Mouse (Mus musculus): Measurements from ENCODE around the gene Ndst2. TPM values are rescaled to one million over a fixed set of nuclear protein-coding genes. Genes with fewer than 3 reads are reported as not detected.

Ndst2 gene
- polyA plus RNA-seq, 1 experiment: 11.9 TPM

DNA sequence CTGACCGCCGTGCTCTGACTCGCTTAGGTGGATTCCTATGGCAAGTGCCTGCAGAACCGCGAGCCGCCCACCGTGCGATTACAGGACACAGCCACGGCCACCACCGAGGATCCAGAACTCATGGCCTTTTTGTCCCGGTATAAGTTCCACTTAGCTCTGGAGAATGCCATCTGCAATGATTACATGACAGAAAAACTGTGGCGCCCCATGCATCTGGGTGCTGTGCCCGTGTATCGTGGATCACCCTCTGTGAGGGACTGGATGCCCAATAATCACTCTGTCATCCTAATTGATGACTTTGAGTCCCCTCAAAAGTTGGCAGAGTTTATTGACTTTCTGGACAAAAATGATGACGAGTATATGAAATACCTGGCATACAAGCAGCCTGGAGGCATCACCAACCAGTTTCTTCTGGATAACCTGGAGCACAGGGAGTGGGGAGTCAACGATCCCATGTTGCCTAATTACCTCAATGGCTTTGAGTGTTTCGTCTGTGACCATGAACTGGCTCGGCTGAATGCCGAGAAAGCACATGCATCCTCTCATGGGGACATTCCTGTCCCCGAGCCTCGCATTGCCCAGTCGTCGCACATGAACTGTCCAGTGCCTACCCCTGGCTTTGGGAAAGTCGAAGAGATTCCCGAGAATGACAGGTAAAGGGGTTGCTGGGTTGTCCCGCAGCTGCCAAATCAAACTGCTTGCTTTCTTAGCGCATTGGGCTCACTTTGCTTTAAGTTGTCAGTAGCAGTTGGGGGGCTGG, 38.4 kb downstream of the Ndst2 start:
- Histone ChIP-seq H3K36me3 (ENCODE audit: control insufficient read depth, insufficient read depth) (peaks cover 29% of the 10 kb centered on the region), H3K79me2 (ENCODE audit: control insufficient read depth, insufficient read depth) (peaks cover 56% of the 10 kb centered on the region), H3ac (ENCODE audit: control insufficient read depth, insufficient read length) (peak overlapping the region; percentile 99), H3K4me2 (ENCODE audit: low read depth) (peak overlapping the region; percentile 90), H3K4me3 (peak overlapping the region; percentile 40), H3K27me3 (ENCODE audit: control insufficient read depth, insufficient read depth, insufficient read length) (no peaks in the 10 kb centered on the region)
- TF ChIP-seq CEBPB (IDR thresholded peaks at IDR 0.05; ENCODE audit: insufficient read depth, poor library complexity, severe bottlenecking): no peak
- no peak for TF ChIP-seq REST (IDR thresholded peaks at IDR 0.05; ENCODE audit: insufficient read depth, insufficient read length)
- TF ChIP-seq POLR2AphosphoS2 (IDR thresholded peaks at IDR 0.05; ENCODE audit: insufficient read length, low read depth): peak; percentile 37
- no peak for TF ChIP-seq MAX (IDR thresholded peaks at IDR 0.05; ENCODE audit: low read depth)
- no peak for TF ChIP-seq POLR2A (IDR thresholded peaks at IDR 0.05; ENCODE audit: insufficient read length, low read depth)
- TF ChIP-seq TCF12 (IDR thresholded peaks at IDR 0.05; ENCODE audit: insufficient read depth, poor library complexity, severe bottlenecking): no peak
- no peak for TF ChIP-seq TCF3 (IDR thresholded peaks at IDR 0.05; ENCODE audit: insufficient read length, low read depth)

DNA sequence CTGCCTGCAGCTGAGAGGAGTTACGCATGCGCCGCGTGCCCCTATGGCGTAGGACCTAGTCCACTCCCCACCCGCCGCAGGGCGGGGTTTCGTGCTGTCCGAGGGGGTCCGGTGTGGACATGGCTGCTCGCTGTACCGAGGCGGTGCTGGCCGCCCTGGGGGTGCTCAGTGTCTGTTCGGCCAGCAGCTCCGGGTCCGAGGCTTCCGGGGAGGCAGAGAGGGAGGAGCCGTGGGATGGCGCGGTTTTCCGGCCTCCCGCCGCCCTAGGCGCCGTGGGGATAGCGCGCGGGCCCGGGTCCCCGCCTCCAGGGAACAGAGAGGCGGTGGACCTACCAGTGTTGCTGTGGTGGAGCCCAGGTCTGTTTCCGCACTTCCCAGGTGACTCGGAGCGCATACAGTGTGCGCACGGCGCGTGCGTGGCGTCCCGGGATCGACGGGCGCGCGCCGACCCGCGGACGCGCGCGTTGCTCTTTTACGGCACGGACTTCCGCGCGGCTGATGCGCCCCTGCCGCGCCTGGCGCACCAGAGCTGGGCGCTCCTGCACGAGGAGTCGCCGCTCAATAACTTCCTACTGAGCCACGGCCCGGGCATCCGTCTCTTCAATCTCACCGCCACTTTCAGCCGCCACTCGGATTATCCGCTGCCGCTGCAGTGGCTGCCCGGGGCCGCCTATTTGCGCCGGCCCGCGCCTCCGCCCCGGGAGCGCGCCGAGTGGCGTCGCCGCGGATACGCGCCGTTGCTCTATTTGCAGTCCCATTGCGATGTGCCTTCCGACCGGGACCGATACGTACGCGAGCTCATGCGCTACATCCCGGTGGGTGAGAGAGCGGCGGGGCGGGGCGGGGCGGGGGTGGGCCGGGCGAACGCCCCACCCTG, 39.2 kb downstream of the Ndst2 start, which contains the start of gene Fut11:
TSS of gene Fut11 (plus strand) at position 85 of the 877 bp plus-strand sequence.
- peak within 1 kb of the TSS; percentile 90 for H3K4me2 ChIP-seq (ENCODE audit: low read depth)
- H3K79me2 ChIP-seq (ENCODE audit: control insufficient read depth, insufficient read depth): peaks cover 48% of the 10 kb centered on the region
- peaks cover 37% of the 10 kb centered on the region for H3K36me3 ChIP-seq (ENCODE audit: control insufficient read depth, insufficient read depth)
- peak within 1 kb of the TSS; percentile 99 for H3ac ChIP-seq (ENCODE audit: control insufficient read depth, insufficient read length)
- peak within 1 kb of the TSS; percentile 40 for H3K4me3 ChIP-seq
- H3K27me3 ChIP-seq (ENCODE audit: control insufficient read depth, insufficient read depth, insufficient read length): no peaks in the 10 kb centered on the region
- no peak for TF ChIP-seq E2F4 (IDR thresholded peaks at IDR 0.05; ENCODE audit: insufficient read depth)
- TF ChIP-seq MYOD1 (IDR thresholded peaks at IDR 0.05; ENCODE audit: control insufficient read depth in 1 of 3, insufficient read length in 2 of 3, low read depth in 2 of 3): peak in 1 of 3 experiments; percentile 20
- no peak for TF ChIP-seq SRF (IDR thresholded peaks at IDR 0.05; ENCODE audit: control insufficient read depth, insufficient read length, low read depth)
- no peak for TF ChIP-seq MAX (IDR thresholded peaks at IDR 0.05; ENCODE audit: low read depth)
- peak; percentile 91 for TF ChIP-seq POLR2AphosphoS2 (IDR thresholded peaks at IDR 0.05; ENCODE audit: insufficient read length, low read depth)
- TF ChIP-seq REST (IDR thresholded peaks at IDR 0.05; ENCODE audit: insufficient read depth, insufficient read length): no peak
- TF ChIP-seq TCF12 (IDR thresholded peaks at IDR 0.05; ENCODE audit: insufficient read depth, poor library complexity, severe bottlenecking): no peak
- TF ChIP-seq MYOG (IDR thresholded peaks at IDR 0.05; ENCODE audit: control insufficient read depth in 1 of 3, insufficient read depth in 1 of 3, insufficient read length in 2 of 3, low read depth in 2 of 3): peak in 1 of 3 experiments; percentile 1
- TF ChIP-seq POLR2A (IDR thresholded peaks at IDR 0.05; ENCODE audit: insufficient read length, low read depth): peak; percentile 84
- TF ChIP-seq TCF3 (IDR thresholded peaks at IDR 0.05; ENCODE audit: insufficient read length, low read depth): no peak
- no peak for TF ChIP-seq USF1 (IDR thresholded peaks at IDR 0.05; ENCODE audit: low read depth)
- no peak for TF ChIP-seq CEBPB (IDR thresholded peaks at IDR 0.05; ENCODE audit: insufficient read depth, poor library complexity, severe bottlenecking)

DNA sequence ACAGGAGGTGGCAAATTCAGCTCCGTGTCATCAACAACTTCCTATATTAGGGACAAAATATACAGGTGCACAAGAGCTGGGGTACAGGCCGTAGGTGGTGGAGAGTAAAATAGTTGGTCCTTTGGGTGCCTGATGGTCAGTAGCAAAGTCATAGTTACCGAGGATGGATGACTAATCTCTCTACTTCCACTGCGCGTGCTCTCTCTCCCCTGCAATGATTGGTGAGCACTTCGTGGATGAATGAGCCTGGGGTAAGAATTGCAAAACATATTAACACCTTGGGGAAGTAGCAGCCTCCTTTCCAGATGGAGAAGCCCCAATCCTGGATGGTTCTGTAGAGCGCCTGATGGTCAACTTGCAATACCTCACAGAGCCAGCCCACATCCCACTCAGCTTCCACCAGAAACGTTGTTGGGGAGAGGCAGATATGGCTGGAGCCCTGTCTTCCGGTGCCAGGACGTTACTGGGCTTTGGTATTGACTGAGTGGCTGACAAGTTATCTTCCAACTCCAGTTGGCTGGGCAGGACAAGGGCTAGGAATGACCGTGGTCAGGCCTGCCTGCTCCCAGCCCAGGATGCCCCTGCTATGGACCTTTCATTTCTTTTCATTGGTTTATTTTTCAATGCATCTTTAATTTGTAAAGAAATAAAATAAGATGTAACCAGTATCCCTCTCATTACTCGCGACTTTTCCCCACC, 40.0 kb downstream of the Ndst2 start:
- Histone ChIP-seq H3K36me3 (ENCODE audit: control insufficient read depth, insufficient read depth) (peaks cover 45% of the 10 kb centered on the region), H3K27me3 (ENCODE audit: control insufficient read depth, insufficient read depth, insufficient read length) (no peaks in the 10 kb centered on the region), H3K4me3 (peak overlapping the region; percentile 40), H3K79me2 (ENCODE audit: control insufficient read depth, insufficient read depth) (peaks cover 40% of the 10 kb centered on the region), H3K4me2 (ENCODE audit: low read depth) (peak overlapping the region; percentile 64), H3ac (ENCODE audit: control insufficient read depth, insufficient read length) (peak overlapping the region; percentile 99)
- TF ChIP-seq REST (IDR thresholded peaks at IDR 0.05; ENCODE audit: insufficient read depth, insufficient read length) (no peak), TCF3 (IDR thresholded peaks at IDR 0.05; ENCODE audit: insufficient read length, low read depth) (no peak), MYOG (IDR thresholded peaks at IDR 0.05; ENCODE audit: control insufficient read depth in 1 of 3, insufficient read depth in 1 of 3, insufficient read length in 2 of 3, low read depth in 2 of 3) (no peak), POLR2AphosphoS2 (IDR thresholded peaks at IDR 0.05; ENCODE audit: insufficient read length, low read depth) (no peak), POLR2A (IDR thresholded peaks at IDR 0.05; ENCODE audit: insufficient read length, low read depth) (no peak), CEBPB (IDR thresholded peaks at IDR 0.05; ENCODE audit: insufficient read depth, poor library complexity, severe bottlenecking) (no peak), MYOD1 (IDR thresholded peaks at IDR 0.05; ENCODE audit: control insufficient read depth in 1 of 3, insufficient read length in 2 of 3, low read depth in 2 of 3) (no peak), USF1 (IDR thresholded peaks at IDR 0.05; ENCODE audit: low read depth) (no peak), SRF (IDR thresholded peaks at IDR 0.05; ENCODE audit: control insufficient read depth, insufficient read length, low read depth) (no peak), E2F4 (IDR thresholded peaks at IDR 0.05; ENCODE audit: insufficient read depth) (no peak), MAX (IDR thresholded peaks at IDR 0.05; ENCODE audit: low read depth) (no peak), TCF12 (IDR thresholded peaks at IDR 0.05; ENCODE audit: insufficient read depth, poor library complexity, severe bottlenecking) (no peak)

DNA sequence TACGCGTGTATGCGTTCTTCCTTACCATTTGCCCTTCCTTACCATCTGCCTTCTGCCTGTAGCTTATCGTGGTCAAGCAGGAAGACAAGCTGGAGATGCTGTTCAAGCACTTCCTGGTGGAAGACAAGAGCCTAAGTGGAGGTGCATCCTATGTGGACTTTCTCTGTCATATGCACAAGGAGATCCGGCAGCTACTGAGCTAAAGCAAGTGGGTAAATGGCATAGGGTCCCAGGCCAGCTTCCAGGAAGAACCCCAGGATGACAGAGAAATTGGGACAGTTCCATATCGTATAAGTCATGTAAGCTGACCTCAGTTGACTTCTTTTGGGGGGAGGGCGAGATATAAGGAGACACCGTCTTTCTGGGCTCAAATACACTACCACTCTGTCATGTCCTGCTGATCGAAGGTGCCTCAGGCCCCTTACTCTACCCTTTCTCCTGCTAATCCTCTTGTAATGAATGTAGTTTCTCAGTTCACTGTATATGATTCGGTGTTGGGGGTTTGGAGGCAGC, 40.7 kb downstream of the Ndst2 start:
- Histone ChIP-seq H3K79me2 (ENCODE audit: control insufficient read depth, insufficient read depth) (peaks cover 33% of the 10 kb centered on the region), H3K4me2 (ENCODE audit: low read depth) (no peak overlapping the region), H3K4me3 (no peak overlapping the region), H3K36me3 (ENCODE audit: control insufficient read depth, insufficient read depth) (peaks cover 52% of the 10 kb centered on the region), H3K27me3 (ENCODE audit: control insufficient read depth, insufficient read depth, insufficient read length) (no peaks in the 10 kb centered on the region), H3ac (ENCODE audit: control insufficient read depth, insufficient read length) (no peak overlapping the region)
- TF ChIP-seq USF1 (IDR thresholded peaks at IDR 0.05; ENCODE audit: low read depth) (no peak), CEBPB (IDR thresholded peaks at IDR 0.05; ENCODE audit: insufficient read depth, poor library complexity, severe bottlenecking) (no peak), POLR2AphosphoS2 (IDR thresholded peaks at IDR 0.05; ENCODE audit: insufficient read length, low read depth) (peak; percentile 25), MYOG (IDR thresholded peaks at IDR 0.05; ENCODE audit: control insufficient read depth in 1 of 3, insufficient read depth in 1 of 3, insufficient read length in 2 of 3, low read depth in 2 of 3) (no peak), MAX (IDR thresholded peaks at IDR 0.05; ENCODE audit: low read depth) (no peak)

Measured in myocyte (in vitro differentiated cells).